Mouse (Mus musculus) ES-E14 (cell line): ENCODE measurements around the gene Slc2a4. TPM values are rescaled to one million over a fixed set of nuclear protein-coding genes. Genes with fewer than 3 reads are reported as not detected.

ENCODE experiments used
- DNase-seq: peaks from one replicate; pipeline ENCODE4 v3.0.0-alpha.2; 2013; ENCODE audit warnings: low read depth, low spot score
- H3K27ac ChIP-seq: 2 replicates; pipeline ENCODE4 v1.5.1; 2012; ENCODE audit warnings: low read depth, mild to moderate bottlenecking, low read length, moderate library complexity, mixed read lengths; ENCODE audit not compliant: poor library complexity, insufficient read depth, severe bottlenecking
- H3K36me3 ChIP-seq: 2 replicates; pipeline ENCODE4 v1.6.1; 2012; ENCODE audit warnings: mild to moderate bottlenecking, low read length, moderate library complexity, mixed read lengths; ENCODE audit not compliant: control insufficient read depth, poor library complexity, insufficient read depth, severe bottlenecking
- H3K4me1 ChIP-seq, 2 experiments: fragments of 150-350 bp in 1 of 2; sonication (generic) in 1 of 2; 2 replicates each; pipeline ENCODE4 v1.6.1; 2012; ENCODE audit warnings: low read length in 2 of 2, mild to moderate bottlenecking in 1 of 2, mixed read lengths in 1 of 2; ENCODE audit not compliant: control insufficient read depth in 2 of 2, insufficient read depth in 2 of 2, poor library complexity in 1 of 2
- H3K4me3 ChIP-seq, 2 experiments: fragments of 150-350 bp in 1 of 2; sonication (generic) in 1 of 2; 2 replicates each; pipeline ENCODE4 v1.5.1; 2012; ENCODE audit warnings: low read length in 2 of 2, low read depth in 1 of 2, mild to moderate bottlenecking in 1 of 2, mixed read lengths in 1 of 2; ENCODE audit not compliant: insufficient read depth in 1 of 2, poor library complexity in 1 of 2, severe bottlenecking in 1 of 2
- H3K9ac ChIP-seq: 2 replicates; pipeline ENCODE4 v1.6.1; 2012; ENCODE audit warnings: low read depth, mild to moderate bottlenecking, low read length, mixed read lengths; ENCODE audit not compliant: poor library complexity, insufficient read depth, severe bottlenecking
- H3K9me3 ChIP-seq: fragments of 150-350 bp; sonication (generic); 2 replicates; pipeline ENCODE4 v1.6.1; 2012; ENCODE audit warnings: low read depth, mild to moderate bottlenecking, low read length; ENCODE audit not compliant: control insufficient read depth, insufficient read depth
- CHD2 ChIP-seq: IDR thresholded peaks from 2 replicates; pipeline ENCODE4 v1.6.1; 2014; ENCODE audit warnings: mild to moderate bottlenecking, low read depth, low read length, inconsistent platforms
- HCFC1 ChIP-seq: IDR thresholded peaks from 2 replicates; pipeline ENCODE4 v1.6.1; 2012; ENCODE audit warnings: low read length, inconsistent platforms, borderline replicate concordance; ENCODE audit not compliant: insufficient read depth
- MAFK ChIP-seq: IDR thresholded peaks from 2 replicates; pipeline ENCODE4 v1.6.1; 2014; ENCODE audit warnings: mild to moderate bottlenecking, low read depth, low read length, inconsistent platforms; ENCODE audit not compliant: insufficient read depth
- ZC3H11A ChIP-seq: IDR thresholded peaks from 2 replicates; pipeline ENCODE4 v1.6.1; 2012; ENCODE audit warnings: low read depth, mild to moderate bottlenecking, inconsistent platforms, low read length, borderline replicate concordance
- ZNF384 ChIP-seq: IDR thresholded peaks from 2 replicates; pipeline ENCODE4 v1.6.1; 2012; ENCODE audit warnings: low read depth, low read length, inconsistent platforms
- in situ Hi-C, 2 experiments: fragments of 600-800 bp; cut with MboI; formaldehyde crosslinking; loops; one replicate each; pipeline ENCODE4 v1.15.1; 2025; ENCODE audit warnings: low sequenced_read_pairs in 2 of 2, inconsistent platforms in 1 of 2; ENCODE audit not compliant: unreplicated experiment in 2 of 2
- total RNA-seq: library from RNA; depleted of rRNA; stranded (reverse); fragments of 300-350 nt; gene quantifications from 2 replicates; pipeline ENCODE4 v1.2.3, GENCODE M21; 2012

Gene Slc2a4
- total RNA-seq, 1 experiment = 2.6 TPM

- DNase-seq = no peak
- TF ChIP-seq HCFC1 = no peak
- no peak for TF ChIP-seq MAFK
- no peak for TF ChIP-seq ZC3H11A
- TF ChIP-seq ZNF384 = no peak
- TF ChIP-seq CHD2 = no peak
- in situ Hi-C loops = no loop called here
- Histone ChIP-seq H3K4me1 (peaks cover 0 to 6% of the 10 kb centered on the region in 2 experiments; a peak in 1 of 4 replicates), H3K4me3 (no peak overlapping the region), H3K36me3 (no peaks in the 10 kb centered on the region), H3K9ac (no peak overlapping the region), H3K9me3 (no peaks in the 10 kb centered on the region), H3K27ac (no peak overlapping the region)
Measured at GRCm38 (mm10) chr11:69952274-69952673, 4.3 kb upstream of the Slc2a4 start.

GRCm38 (mm10) chr11:69950807-69951459 is 2.9 kb upstream of the Slc2a4 start:
- no peak for DNase-seq
- Histone ChIP-seq H3K36me3 (no peaks in the 10 kb centered on the region), H3K4me1 (peaks cover 0 to 11% of the 10 kb centered on the region in 2 experiments; a peak in 1 of 4 replicates), H3K9ac (no peak overlapping the region), H3K27ac (no peak overlapping the region), H3K4me3 (no peak overlapping the region), H3K9me3 (no peaks in the 10 kb centered on the region)
- in situ Hi-C loops = no loop called here
- no peak for TF ChIP-seq ZC3H11A
- TF ChIP-seq MAFK = no peak
- no peak for TF ChIP-seq ZNF384
- TF ChIP-seq CHD2 = no peak
- no peak for TF ChIP-seq HCFC1

GRCm38 (mm10) chr11:69948763-69949150 is 769 bp upstream of the Slc2a4 start:
- H3K9me3 ChIP-seq = no peaks in the 10 kb centered on the region
- peak; percentile 92 for DNase-seq
- TF ChIP-seq MAFK (no peak), ZC3H11A (peak; percentile 54; the same call in 1 of the 2 replicates)
- in situ Hi-C loops = no loop called here
- no peaks in the 10 kb centered on the region; the same call in 1 of the 2 replicates for H3K36me3 ChIP-seq
- H3K4me1 ChIP-seq = peaks cover 0 to 12% of the 10 kb centered on the region in 2 experiments; a peak in 1 of 4 replicates
- peak overlapping the region; percentile 49 to 89; a peak in 3 of 4 replicates for H3K4me3 ChIP-seq
- H3K27ac ChIP-seq = no peak overlapping the region
- peak overlapping the region; percentile 44 for H3K9ac ChIP-seq

- DNase-seq = no peak
Measured at GRCm38 (mm10) chr11:69947337-69948065, 487 bp downstream of the Slc2a4 start.

More at GRCm38 (mm10) chr11:69947337-69948065, 487 bp downstream of the Slc2a4 start:
- Histone ChIP-seq H3K36me3 (no peaks in the 10 kb centered on the region; the same call in 1 of the 2 replicates), H3K27ac (no peak overlapping the region), H3K9ac (peak overlapping the region; percentile 35; the same call in 1 of the 2 replicates), H3K9me3 (no peaks in the 10 kb centered on the region), H3K4me1 (peaks cover 0 to 12% of the 10 kb centered on the region in 2 experiments; a peak in 1 of 4 replicates), H3K4me3 (peak overlapping the region; percentile 58 to 89)
- in situ Hi-C loops = no loop called here
- TF ChIP-seq HCFC1 (no peak), ZNF384 (no peak), CHD2 (no peak), MAFK (no peak)
